Mouse (Mus musculus): ENCODE measurements around the gene Fam205c. TPM values are rescaled to one million over a fixed set of nuclear protein-coding genes. Genes with fewer than 3 reads are reported as not detected.

The Fam205c gene
- not detected in 2 replicates for polyA plus RNA-seq (2012; rRNA removed)

DNA sequence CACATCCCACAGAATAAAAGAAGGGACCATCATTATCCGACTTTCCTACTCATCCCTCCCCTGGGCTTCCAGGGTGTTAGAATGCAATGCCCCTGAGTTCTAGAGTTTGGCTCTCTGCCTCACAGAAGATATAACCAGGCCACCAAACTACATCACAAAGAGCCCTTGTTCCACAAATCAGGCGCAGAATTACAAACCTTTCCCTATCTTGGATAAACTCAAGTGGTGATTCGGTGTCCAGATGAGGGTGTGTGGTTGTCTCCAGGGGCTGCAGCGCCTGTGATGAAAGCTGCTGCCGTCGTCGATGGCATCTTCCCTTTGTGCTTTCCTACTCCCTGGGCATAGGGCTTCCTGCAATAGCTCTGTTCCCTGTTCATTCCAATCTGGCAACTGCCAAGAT lies at the start of gene Fam205c:
Fam205c (minus strand) TSS at position 101 of the 400 bp plus-strand sequence.
- DNase-seq (ENCODE audit: low read depth) = no peak
- no peak for TF ChIP-seq POLR2A (IDR thresholded peaks at IDR 0.05; ENCODE audit: borderline replicate concordance, extremely low read depth, insufficient read depth, insufficient read length, poor library complexity, severe bottlenecking)
- no peak for TF ChIP-seq CTCF (IDR thresholded peaks at IDR 0.05; ENCODE audit: borderline replicate concordance, extremely low read depth, insufficient read depth, insufficient read length)

DNA sequence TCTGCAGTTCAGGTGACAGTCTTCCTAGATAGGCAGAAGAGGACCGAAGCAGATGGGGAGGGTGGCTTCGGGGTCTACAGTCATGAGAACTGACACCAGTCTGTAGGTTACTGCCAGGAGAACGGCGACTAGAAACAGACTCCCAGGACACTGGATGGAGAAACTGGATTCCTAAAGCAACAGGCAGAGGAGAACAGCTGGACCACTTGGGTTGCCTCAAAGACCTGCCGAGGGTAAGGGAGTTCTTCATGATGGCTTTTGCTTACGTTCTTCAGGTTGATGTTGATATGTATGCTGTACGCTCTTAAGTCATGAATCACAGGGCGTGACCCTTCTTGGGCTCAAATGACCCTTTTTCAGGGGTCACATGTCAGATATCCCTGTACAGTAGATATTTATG lies 48.4 kb upstream of the Fam205c start:
- no peak for TF ChIP-seq POLR2A (IDR thresholded peaks at IDR 0.05; ENCODE audit: borderline replicate concordance, extremely low read depth, insufficient read depth, insufficient read length, poor library complexity, severe bottlenecking)
- TF ChIP-seq CTCF (IDR thresholded peaks at IDR 0.05; ENCODE audit: borderline replicate concordance, extremely low read depth, insufficient read depth, insufficient read length) = no peak
- no peak for DNase-seq (ENCODE audit: low read depth)

DNA sequence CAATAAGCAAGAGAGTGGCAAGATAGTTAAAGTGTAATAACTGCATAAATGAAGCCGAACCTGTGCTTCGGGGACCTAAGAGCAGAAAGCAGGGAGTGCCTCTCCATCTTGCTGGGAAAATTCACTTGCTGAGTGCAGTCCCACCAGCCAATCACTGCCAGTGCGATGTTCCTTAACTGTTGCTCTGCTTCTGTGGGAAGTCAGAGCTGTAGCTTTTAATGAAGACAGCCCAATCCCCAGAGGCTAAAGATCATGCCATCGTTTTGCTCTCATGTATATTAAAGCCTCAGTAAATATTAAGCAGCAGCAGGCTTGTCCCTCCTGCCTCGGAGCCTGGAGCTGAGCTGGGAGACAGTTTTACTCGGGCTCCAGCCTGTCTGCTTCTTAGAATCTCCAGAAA lies 48.0 kb upstream of the Fam205c start:
- peak; percentile 69 for DNase-seq (ENCODE audit: low read depth)
- TF ChIP-seq CTCF (IDR thresholded peaks at IDR 0.05; ENCODE audit: borderline replicate concordance, extremely low read depth, insufficient read depth, insufficient read length) (no peak), POLR2A (IDR thresholded peaks at IDR 0.05; ENCODE audit: borderline replicate concordance, extremely low read depth, insufficient read depth, insufficient read length, poor library complexity, severe bottlenecking) (no peak)

DNA sequence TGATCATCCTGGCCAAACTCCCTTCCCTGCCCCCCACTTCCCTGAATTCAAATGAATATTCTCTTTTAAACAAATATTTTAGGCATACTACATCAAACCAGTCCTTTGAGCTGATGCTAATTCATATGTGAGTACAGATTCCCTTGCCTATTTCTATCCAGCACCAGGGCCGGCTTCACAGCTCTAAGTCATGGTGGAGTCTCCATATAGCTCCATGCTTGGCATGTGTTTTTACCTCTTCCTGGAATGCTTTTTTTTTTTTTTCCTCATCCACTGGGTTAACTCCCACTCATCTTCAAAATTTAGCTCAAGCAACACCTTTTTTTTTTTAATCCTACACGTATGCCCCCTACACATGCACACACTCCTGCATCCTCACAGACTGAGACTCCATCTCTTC lies 47.5 kb upstream of the Fam205c start:
- TF ChIP-seq POLR2A (IDR thresholded peaks at IDR 0.05; ENCODE audit: borderline replicate concordance, extremely low read depth, insufficient read depth, insufficient read length, poor library complexity, severe bottlenecking) = no peak
- TF ChIP-seq CTCF (IDR thresholded peaks at IDR 0.05; ENCODE audit: borderline replicate concordance, extremely low read depth, insufficient read depth, insufficient read length) = no peak
- no peak for DNase-seq (ENCODE audit: low read depth)

DNA sequence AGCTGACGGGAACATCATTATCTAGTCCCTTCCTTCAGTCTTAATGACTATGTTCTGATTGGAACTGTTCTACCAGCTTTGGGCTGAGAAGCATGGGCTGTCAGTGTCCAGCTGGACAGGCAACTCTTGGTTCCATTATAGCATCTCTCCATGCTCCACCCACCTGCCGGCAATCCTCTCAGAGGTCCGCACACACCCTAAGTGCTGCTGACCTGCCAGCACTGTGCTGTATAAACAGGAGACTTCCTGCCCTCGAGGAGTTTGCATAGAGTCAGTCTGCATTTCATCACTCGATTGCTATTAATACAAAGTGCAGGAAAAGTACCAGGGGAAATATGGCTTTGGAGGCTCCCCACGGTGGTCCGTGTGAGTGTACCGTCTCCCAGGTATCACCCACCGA lies 46.7 kb upstream of the Fam205c start:
- no peak for DNase-seq (ENCODE audit: low read depth)
- TF ChIP-seq POLR2A (IDR thresholded peaks at IDR 0.05; ENCODE audit: borderline replicate concordance, extremely low read depth, insufficient read depth, insufficient read length, poor library complexity, severe bottlenecking) (no peak), CTCF (IDR thresholded peaks at IDR 0.05; ENCODE audit: borderline replicate concordance, extremely low read depth, insufficient read depth, insufficient read length) (no peak)

DNA sequence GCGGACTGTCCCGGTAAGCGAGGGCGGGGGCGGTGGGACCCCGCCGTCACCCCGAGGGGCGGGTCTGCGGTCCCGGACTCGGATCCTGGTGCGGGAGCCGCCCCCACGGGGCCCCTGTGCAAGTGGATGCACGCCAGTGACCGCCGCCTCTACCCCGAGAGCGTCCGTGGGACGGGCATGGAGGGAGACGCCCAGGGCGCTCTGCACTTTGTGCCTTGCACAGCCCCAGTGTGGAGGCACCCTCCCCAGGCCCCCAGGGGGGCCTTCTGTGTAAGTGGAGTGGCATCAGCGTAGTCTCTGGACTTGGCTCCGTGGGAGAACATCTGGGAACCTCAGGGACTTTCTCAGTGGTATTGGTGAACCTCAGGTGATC lies 43.4 kb upstream of the Fam205c start:
- no peak for DNase-seq (ENCODE audit: low read depth)
- TF ChIP-seq POLR2A (IDR thresholded peaks at IDR 0.05; ENCODE audit: borderline replicate concordance, extremely low read depth, insufficient read depth, insufficient read length, poor library complexity, severe bottlenecking) (no peak), CTCF (IDR thresholded peaks at IDR 0.05; ENCODE audit: borderline replicate concordance, extremely low read depth, insufficient read depth, insufficient read length) (no peak)

DNA sequence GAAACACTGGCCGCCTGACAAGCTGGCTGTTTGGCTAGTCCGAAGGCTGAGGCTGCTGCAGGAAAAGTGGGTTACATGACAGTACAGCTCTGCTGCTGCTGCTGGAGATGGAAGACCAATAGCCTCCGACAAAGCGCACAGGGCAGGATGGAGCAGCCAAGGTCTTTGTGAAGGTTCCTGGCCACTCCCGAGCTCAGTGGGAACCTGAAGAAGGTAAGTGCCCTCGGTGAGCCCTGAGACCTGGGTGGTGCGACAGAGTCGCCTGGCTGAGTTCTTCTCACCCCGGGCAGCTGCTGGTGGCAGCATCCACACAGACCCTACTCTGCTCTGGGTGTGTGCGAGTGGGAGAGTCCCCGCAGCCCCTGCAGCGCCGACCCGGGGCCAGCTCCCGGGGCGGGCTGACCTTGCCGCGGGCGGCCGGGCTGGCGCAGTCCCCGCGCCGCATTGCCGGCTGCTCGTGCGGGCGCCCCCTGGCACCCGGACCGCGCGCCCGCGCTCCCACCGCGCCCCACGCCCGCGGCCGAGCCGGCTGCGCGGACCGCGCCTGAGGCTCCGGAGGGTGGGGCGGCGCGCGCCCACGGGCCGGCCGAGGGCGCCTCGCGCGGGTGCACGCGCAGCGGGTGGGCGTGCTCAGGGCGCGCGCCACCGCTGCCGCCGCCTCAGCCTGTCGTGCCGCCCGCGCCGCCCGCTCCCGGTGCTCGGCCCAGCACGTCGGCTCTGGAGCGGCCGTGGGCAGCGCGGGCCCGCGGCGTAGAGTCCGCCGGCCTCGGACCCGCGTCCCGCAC lies 42.8 kb upstream of the Fam205c start, which contains the start of gene Phf24:
Phf24 (plus strand) TSS at position 44 of the 785 bp plus-strand sequence.
- DNase-seq (ENCODE audit: low read depth) = peak; percentile 78
- TF ChIP-seq CTCF (IDR thresholded peaks at IDR 0.05; ENCODE audit: borderline replicate concordance, extremely low read depth, insufficient read depth, insufficient read length) (no peak), POLR2A (IDR thresholded peaks at IDR 0.05; ENCODE audit: borderline replicate concordance, extremely low read depth, insufficient read depth, insufficient read length, poor library complexity, severe bottlenecking) (peak; percentile 27; the same call in 1 of the 2 replicates)

DNA sequence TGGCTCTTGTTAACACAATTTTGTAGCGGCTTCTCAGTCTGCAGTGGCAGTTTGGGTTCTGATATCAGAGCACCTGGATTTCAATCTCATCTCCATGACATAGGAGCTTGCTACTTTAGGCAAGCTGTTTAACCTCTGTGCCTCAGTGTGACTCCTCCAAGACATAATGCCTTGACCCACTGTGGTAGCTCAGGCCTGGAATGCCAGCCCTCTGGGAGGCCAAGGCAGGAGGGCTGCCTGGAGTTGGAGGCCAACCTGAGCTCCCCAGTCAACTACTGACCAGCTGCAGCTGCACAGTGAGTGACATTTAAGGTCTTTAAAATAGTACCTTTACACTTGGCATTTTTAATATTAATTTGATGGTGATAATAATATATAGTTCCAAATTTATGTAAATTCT lies 41.9 kb upstream of the Fam205c start:
- TF ChIP-seq CTCF (IDR thresholded peaks at IDR 0.05; ENCODE audit: borderline replicate concordance, extremely low read depth, insufficient read depth, insufficient read length) = no peak
- TF ChIP-seq POLR2A (IDR thresholded peaks at IDR 0.05; ENCODE audit: borderline replicate concordance, extremely low read depth, insufficient read depth, insufficient read length, poor library complexity, severe bottlenecking) = no peak
- DNase-seq (ENCODE audit: low read depth) = no peak

DNA sequence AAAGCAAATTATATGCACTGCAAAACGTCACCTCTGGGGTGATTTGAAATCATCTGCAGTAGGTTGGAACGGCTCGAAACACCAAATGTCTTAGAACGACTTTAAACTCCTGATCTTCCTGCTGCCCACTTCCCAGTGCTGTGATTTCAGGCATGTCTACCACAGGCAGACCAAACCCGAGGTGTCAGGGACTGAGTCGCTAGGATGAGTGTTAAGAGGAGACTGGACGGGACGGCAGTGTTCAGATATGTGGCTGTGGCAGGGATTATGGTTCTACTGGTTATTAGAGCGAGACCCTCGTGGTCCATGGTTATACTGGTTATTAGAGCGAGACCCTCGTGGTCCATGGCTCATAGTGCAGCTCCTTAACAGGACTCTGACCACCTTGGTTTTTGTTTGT lies 41.3 kb upstream of the Fam205c start:
- no peak for DNase-seq (ENCODE audit: low read depth)
- TF ChIP-seq POLR2A (IDR thresholded peaks at IDR 0.05; ENCODE audit: borderline replicate concordance, extremely low read depth, insufficient read depth, insufficient read length, poor library complexity, severe bottlenecking) = no peak
- TF ChIP-seq CTCF (IDR thresholded peaks at IDR 0.05; ENCODE audit: borderline replicate concordance, extremely low read depth, insufficient read depth, insufficient read length) = no peak

DNA sequence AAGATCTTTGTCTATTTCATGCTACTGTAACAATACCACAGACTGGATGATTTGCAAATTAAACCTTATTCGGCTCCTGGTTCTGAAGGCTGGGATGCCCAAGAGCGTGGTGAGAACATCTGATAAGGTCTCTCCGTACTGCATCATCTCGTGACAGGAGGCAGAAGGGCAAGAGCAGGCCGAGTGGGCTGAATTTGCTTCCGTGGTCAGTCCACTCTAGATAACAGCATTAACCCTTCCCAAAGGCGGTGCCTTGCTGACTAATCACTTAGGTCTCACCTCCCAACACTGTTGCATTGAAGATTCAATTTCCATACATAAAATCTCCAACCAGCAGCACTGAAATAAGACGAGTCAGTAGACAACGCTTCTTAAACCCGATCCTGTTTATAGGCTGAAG lies 39.4 kb upstream of the Fam205c start:
- no peak for DNase-seq (ENCODE audit: low read depth)
- TF ChIP-seq POLR2A (IDR thresholded peaks at IDR 0.05; ENCODE audit: borderline replicate concordance, extremely low read depth, insufficient read depth, insufficient read length, poor library complexity, severe bottlenecking) (no peak), CTCF (IDR thresholded peaks at IDR 0.05; ENCODE audit: borderline replicate concordance, extremely low read depth, insufficient read depth, insufficient read length) (no peak)

DNA sequence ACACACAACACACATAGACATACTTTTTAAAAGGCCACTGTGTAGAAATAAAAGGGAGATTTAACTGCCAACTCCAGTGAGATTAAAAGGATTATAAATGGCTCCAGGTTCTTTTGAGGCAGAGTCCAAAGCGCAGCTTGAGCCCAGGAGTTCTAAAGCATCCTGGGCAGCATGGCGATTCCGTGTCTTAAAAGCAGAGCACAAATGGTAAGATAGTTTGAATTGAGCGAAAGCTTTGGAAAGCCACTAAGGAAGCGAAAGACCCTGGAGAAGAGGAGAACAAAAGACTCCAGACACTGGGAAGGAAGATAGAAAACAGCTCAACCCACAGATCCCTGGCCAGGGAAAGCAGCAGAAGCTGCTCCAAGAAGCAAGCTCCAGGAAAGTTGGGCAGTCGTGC lies 30.9 kb upstream of the Fam205c start:
- DNase-seq (ENCODE audit: low read depth) = peak; percentile 55
- TF ChIP-seq CTCF (IDR thresholded peaks at IDR 0.05; ENCODE audit: borderline replicate concordance, extremely low read depth, insufficient read depth, insufficient read length) (no peak), POLR2A (IDR thresholded peaks at IDR 0.05; ENCODE audit: borderline replicate concordance, extremely low read depth, insufficient read depth, insufficient read length, poor library complexity, severe bottlenecking) (no peak)

DNA sequence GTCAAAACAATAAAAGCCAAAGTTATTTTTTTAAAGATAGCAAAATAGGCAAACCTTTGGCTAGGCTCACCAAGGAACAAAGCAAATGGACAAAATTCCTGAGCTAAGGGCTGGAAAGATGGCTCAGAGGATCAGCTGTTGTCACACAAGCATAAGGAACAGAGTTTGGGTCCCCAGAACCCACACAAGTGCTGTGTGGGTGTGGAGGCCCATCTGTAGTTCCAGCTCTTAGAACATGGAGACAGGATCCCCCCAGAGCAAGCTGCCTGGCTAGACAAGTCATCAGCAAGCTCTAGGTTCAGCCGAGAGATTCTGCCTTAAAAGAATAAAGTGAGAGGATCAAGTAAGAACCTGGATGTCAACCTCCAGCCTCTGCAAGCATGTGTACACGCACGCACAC lies 30.5 kb upstream of the Fam205c start:
- DNase-seq (ENCODE audit: low read depth) = no peak
- no peak for TF ChIP-seq POLR2A (IDR thresholded peaks at IDR 0.05; ENCODE audit: borderline replicate concordance, extremely low read depth, insufficient read depth, insufficient read length, poor library complexity, severe bottlenecking)
- no peak for TF ChIP-seq CTCF (IDR thresholded peaks at IDR 0.05; ENCODE audit: borderline replicate concordance, extremely low read depth, insufficient read depth, insufficient read length)
